Mouse (Mus musculus) ES-E14 (cell line): ENCODE data around the gene Spaca9. TPM values are rescaled to one million over a fixed set of nuclear protein-coding genes. Genes with fewer than 3 reads are reported as not detected.

Source experiments
- DNase-seq: peaks from one replicate; pipeline ENCODE4 v3.0.0-alpha.2; 2013; ENCODE audit warnings: low read depth, low spot score
- H3K27ac ChIP-seq: 2 replicates; pipeline ENCODE4 v1.5.1; 2012; ENCODE audit warnings: low read depth, mild to moderate bottlenecking, low read length, moderate library complexity, mixed read lengths; ENCODE audit not compliant: poor library complexity, insufficient read depth, severe bottlenecking
- H3K36me3 ChIP-seq: 2 replicates; pipeline ENCODE4 v1.6.1; 2012; ENCODE audit warnings: mild to moderate bottlenecking, low read length, moderate library complexity, mixed read lengths; ENCODE audit not compliant: control insufficient read depth, poor library complexity, insufficient read depth, severe bottlenecking
- H3K4me1 ChIP-seq, 2 experiments: fragments of 150-350 bp in 1 of 2; sonication (generic) in 1 of 2; 2 replicates each; pipeline ENCODE4 v1.6.1; 2012; ENCODE audit warnings: low read length in 2 of 2, mild to moderate bottlenecking in 1 of 2, mixed read lengths in 1 of 2; ENCODE audit not compliant: control insufficient read depth in 2 of 2, insufficient read depth in 2 of 2, poor library complexity in 1 of 2
- H3K4me3 ChIP-seq, 2 experiments: fragments of 150-350 bp in 1 of 2; sonication (generic) in 1 of 2; 2 replicates each; pipeline ENCODE4 v1.5.1; 2012; ENCODE audit warnings: low read length in 2 of 2, low read depth in 1 of 2, mild to moderate bottlenecking in 1 of 2, mixed read lengths in 1 of 2; ENCODE audit not compliant: insufficient read depth in 1 of 2, poor library complexity in 1 of 2, severe bottlenecking in 1 of 2
- H3K9ac ChIP-seq: 2 replicates; pipeline ENCODE4 v1.6.1; 2012; ENCODE audit warnings: low read depth, mild to moderate bottlenecking, low read length, mixed read lengths; ENCODE audit not compliant: poor library complexity, insufficient read depth, severe bottlenecking
- H3K9me3 ChIP-seq: fragments of 150-350 bp; sonication (generic); 2 replicates; pipeline ENCODE4 v1.6.1; 2012; ENCODE audit warnings: low read depth, mild to moderate bottlenecking, low read length; ENCODE audit not compliant: control insufficient read depth, insufficient read depth
- CHD2 ChIP-seq: IDR thresholded peaks from 2 replicates; pipeline ENCODE4 v1.6.1; 2014; ENCODE audit warnings: mild to moderate bottlenecking, low read depth, low read length, inconsistent platforms
- HCFC1 ChIP-seq: IDR thresholded peaks from 2 replicates; pipeline ENCODE4 v1.6.1; 2012; ENCODE audit warnings: low read length, inconsistent platforms, borderline replicate concordance; ENCODE audit not compliant: insufficient read depth
- MAFK ChIP-seq: IDR thresholded peaks from 2 replicates; pipeline ENCODE4 v1.6.1; 2014; ENCODE audit warnings: mild to moderate bottlenecking, low read depth, low read length, inconsistent platforms; ENCODE audit not compliant: insufficient read depth
- ZC3H11A ChIP-seq: IDR thresholded peaks from 2 replicates; pipeline ENCODE4 v1.6.1; 2012; ENCODE audit warnings: low read depth, mild to moderate bottlenecking, inconsistent platforms, low read length, borderline replicate concordance
- ZNF384 ChIP-seq: IDR thresholded peaks from 2 replicates; pipeline ENCODE4 v1.6.1; 2012; ENCODE audit warnings: low read depth, low read length, inconsistent platforms
- in situ Hi-C, 2 experiments: fragments of 600-800 bp; cut with MboI; formaldehyde crosslinking; loops; one replicate each; pipeline ENCODE4 v1.15.1; 2025; ENCODE audit warnings: low sequenced_read_pairs in 2 of 2, inconsistent platforms in 1 of 2; ENCODE audit not compliant: unreplicated experiment in 2 of 2
- total RNA-seq: library from RNA; depleted of rRNA; stranded (reverse); fragments of 300-350 nt; gene quantifications from 2 replicates; pipeline ENCODE4 v1.2.3, GENCODE M21; 2012

Gene Spaca9
- total RNA-seq, 1 experiment, result not detected

- H3K9me3 ChIP-seq, result no peaks in the 10 kb centered on the region
- H3K36me3 ChIP-seq, result peaks cover 21% of the 10 kb centered on the region
- TF ChIP-seq ZC3H11A (no peak), CHD2 (no peak), MAFK (no peak), ZNF384 (no peak), HCFC1 (no peak)
- H3K4me3 ChIP-seq, result no peak overlapping the region
- no peaks in the 10 kb centered on the region for H3K4me1 ChIP-seq
- no peak overlapping the region for H3K9ac ChIP-seq
- no peak overlapping the region for H3K27ac ChIP-seq
- DNase-seq, result no peak
- in situ Hi-C loops, result no loop called here
These were observed 36.6 kb downstream of the Spaca9 start for GRCm38 (mm10) chr2:28662891-28663290.

GRCm38 (mm10) chr2:28656216-28656615 is 43.3 kb downstream of the Spaca9 start:
- TF ChIP-seq MAFK (no peak), ZC3H11A (no peak), CHD2 (no peak), ZNF384 (no peak)
- in situ Hi-C loops, result no loop called here
- DNase-seq, result no peak
- Histone ChIP-seq H3K27ac (no peak overlapping the region), H3K4me1 (peaks cover 0 to 4% of the 10 kb centered on the region in 2 experiments; a peak in 1 of 4 replicates), H3K9ac (peak overlapping the region; percentile 57; the same call in 1 of the 2 replicates), H3K36me3 (peaks cover 12% of the 10 kb centered on the region; the same call in 1 of the 2 replicates), H3K9me3 (no peaks in the 10 kb centered on the region), H3K4me3 (no peak overlapping the region)

DNA sequence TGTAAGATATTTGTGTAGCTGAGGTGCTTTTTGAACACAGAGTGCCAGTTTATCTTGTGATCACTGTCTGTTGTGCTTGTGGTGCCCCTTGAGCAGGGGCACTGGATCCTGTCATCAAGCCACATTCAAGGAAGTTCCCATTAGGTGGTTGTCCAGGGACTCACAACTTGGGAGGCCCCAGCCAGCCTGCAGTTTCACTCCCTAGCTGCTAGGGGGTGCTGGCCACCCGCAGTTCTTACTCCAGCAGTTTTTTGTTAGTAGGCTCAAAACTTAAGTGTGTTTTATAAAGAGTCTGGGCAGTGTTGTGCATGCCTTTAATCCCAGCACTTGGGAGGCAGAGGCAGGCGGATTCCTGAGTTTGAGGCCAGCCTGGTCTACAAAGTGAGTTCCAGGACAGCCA is 45.2 kb downstream of the Spaca9 start:
- Histone ChIP-seq H3K4me3 (no peak overlapping the region), H3K9ac (no peak overlapping the region), H3K27ac (no peak overlapping the region), H3K9me3 (no peaks in the 10 kb centered on the region), H3K36me3 (peaks cover 12% of the 10 kb centered on the region; the same call in 1 of the 2 replicates), H3K4me1 (peaks cover 0 to 4% of the 10 kb centered on the region in 2 experiments; a peak in 1 of 4 replicates)
- in situ Hi-C loops, result no loop called here
- peak; percentile 34 for DNase-seq
- TF ChIP-seq ZC3H11A, result no peak
- TF ChIP-seq MAFK, result no peak
- no peak for TF ChIP-seq CHD2
- no peak for TF ChIP-seq ZNF384
- no peak for TF ChIP-seq HCFC1

DNA sequence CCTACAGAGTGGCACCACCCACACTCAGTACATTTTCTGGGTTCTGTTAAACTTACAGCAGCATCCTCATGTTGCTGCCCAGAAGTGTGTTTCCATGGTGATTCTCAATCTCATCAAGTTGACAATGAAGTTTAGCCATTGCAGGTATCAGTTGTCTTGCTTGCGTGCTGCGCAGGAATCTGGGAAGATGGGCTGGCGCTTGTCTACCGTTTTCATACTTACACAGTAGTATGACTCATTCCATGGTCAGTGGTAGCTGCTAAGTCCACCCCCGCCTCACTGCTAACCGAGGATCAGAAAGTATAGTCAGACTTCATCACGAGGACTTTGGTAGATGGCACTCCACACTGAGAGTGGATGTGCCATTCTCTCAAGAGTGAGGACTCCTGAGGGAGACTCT is 46.2 kb downstream of the Spaca9 start:
- Histone ChIP-seq H3K36me3 (peaks cover 9% of the 10 kb centered on the region; the same call in 1 of the 2 replicates), H3K9ac (no peak overlapping the region), H3K27ac (no peak overlapping the region), H3K4me3 (no peak overlapping the region), H3K4me1 (peaks cover 0 to 4% of the 10 kb centered on the region in 2 experiments; a peak in 1 of 4 replicates), H3K9me3 (no peaks in the 10 kb centered on the region)
- no peak for DNase-seq
- TF ChIP-seq MAFK (no peak), ZNF384 (no peak), CHD2 (no peak), ZC3H11A (no peak), HCFC1 (no peak)
- in situ Hi-C loops, result no loop called here

GRCm38 (mm10) chr2:28650526-28650925 is 49.0 kb downstream of the Spaca9 start:
- no peak overlapping the region for H3K4me3 ChIP-seq
- no peaks in the 10 kb centered on the region for H3K36me3 ChIP-seq
- in situ Hi-C loops, result no loop called here
- DNase-seq, result no peak
- H3K9ac ChIP-seq, result no peak overlapping the region
- TF ChIP-seq ZC3H11A (no peak), CHD2 (no peak), MAFK (no peak), HCFC1 (no peak), ZNF384 (no peak)
- no peaks in the 10 kb centered on the region for H3K9me3 ChIP-seq
- no peak overlapping the region for H3K27ac ChIP-seq
- H3K4me1 ChIP-seq, result no peaks in the 10 kb centered on the region
